Comparison of ENCODE assay signal across 24 mouse cellular contexts in the genomic region with DNA sequence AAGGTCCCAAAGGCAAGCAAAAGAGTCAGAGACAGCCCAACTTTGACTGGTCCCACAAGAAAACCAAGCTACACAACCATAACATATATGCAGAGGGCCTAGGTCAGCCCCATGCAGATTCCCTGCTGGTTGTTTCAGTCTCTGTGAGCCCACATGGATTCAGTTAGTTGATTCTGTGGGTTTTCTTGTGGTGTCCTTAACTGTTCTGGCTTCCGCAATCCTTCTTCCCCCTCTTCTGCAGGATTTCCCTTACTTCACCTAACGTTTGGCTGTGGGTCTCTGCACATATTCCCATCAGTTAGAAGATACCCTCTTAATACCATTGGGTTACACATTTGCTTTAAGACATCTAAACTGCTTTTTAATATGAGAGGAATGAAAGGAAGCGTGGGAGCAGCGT.
"Had no signal": no experiment of that assay in that cellular context is flagged by ENCODE, and none has a peak within 500 bp of the region (broad histone marks: within the 10 kb centered on the region; RNA-seq: fewer than 3 reads in every experiment).

No protein-coding gene starts in this region.

- H3K4me3 ChIP-seq: gastrocnemius, adult 2 months; heart, embryonic 10.5 days; heart, embryonic 12.5 days; intestine, embryonic 15.5 days; kidney, embryonic 15.5 days; layer of hippocampus, adult 2 months; left cerebral cortex, adult 2 months; limb, embryonic 10.5 days; limb, embryonic 12.5 days; liver, embryonic 12.5 days had no signal

- ATAC-seq: hindbrain, embryonic 16.5 days; inflammation-experienced regulatory T-cells, adult 6 months; intestine, embryonic 15.5 days; intestine, postnatal 0 days; liver, embryonic 12.5 days had no signal

- H3K36me3 ChIP-seq: heart, embryonic 10.5 days; heart, embryonic 12.5 days; intestine, embryonic 15.5 days; kidney, embryonic 15.5 days; limb, embryonic 10.5 days; limb, embryonic 12.5 days; liver, embryonic 12.5 days had no signal

- H3K27me3 ChIP-seq: heart, embryonic 12.5 days; intestine, embryonic 15.5 days; kidney, embryonic 15.5 days; limb, embryonic 12.5 days; liver, embryonic 12.5 days had no signal

- DNase-seq: gastrocnemius, adult 2 months; gastrocnemius, postnatal 10 days; gastrocnemius, postnatal 25 days; heart, adult 11 months; heart, postnatal 10 days; heart, postnatal 4 days; kidney, adult 18-20 months; kidney, adult 9 months; kidney, postnatal 14 days; kidney, postnatal 36 days had no signal

- H3K4me1 ChIP-seq: heart, embryonic 10.5 days; heart, embryonic 12.5 days; intestine, embryonic 15.5 days; kidney, embryonic 15.5 days; limb, embryonic 10.5 days; limb, embryonic 12.5 days; liver, embryonic 12.5 days had no signal

- H3K27ac ChIP-seq: gastrocnemius, adult 2 months; heart, embryonic 10.5 days; hindbrain, embryonic 14.5 days; intestine, embryonic 15.5 days; kidney, embryonic 15.5 days; kidney, postnatal 0 days; layer of hippocampus, adult 2 months; left cerebral cortex, adult 2 months; limb, embryonic 10.5 days; limb, embryonic 12.5 days; liver, embryonic 12.5 days had no signal
